Mouse (Mus musculus) urinary bladder, postnatal 10 days (tissue): ENCODE data around the gene Gltp.

Experiments used
- DNase-seq: peaks from one replicate; pipeline ENCODE4 v3.0.0; 2022; ENCODE audit warnings: low spot score

Gltp gene

DNA sequence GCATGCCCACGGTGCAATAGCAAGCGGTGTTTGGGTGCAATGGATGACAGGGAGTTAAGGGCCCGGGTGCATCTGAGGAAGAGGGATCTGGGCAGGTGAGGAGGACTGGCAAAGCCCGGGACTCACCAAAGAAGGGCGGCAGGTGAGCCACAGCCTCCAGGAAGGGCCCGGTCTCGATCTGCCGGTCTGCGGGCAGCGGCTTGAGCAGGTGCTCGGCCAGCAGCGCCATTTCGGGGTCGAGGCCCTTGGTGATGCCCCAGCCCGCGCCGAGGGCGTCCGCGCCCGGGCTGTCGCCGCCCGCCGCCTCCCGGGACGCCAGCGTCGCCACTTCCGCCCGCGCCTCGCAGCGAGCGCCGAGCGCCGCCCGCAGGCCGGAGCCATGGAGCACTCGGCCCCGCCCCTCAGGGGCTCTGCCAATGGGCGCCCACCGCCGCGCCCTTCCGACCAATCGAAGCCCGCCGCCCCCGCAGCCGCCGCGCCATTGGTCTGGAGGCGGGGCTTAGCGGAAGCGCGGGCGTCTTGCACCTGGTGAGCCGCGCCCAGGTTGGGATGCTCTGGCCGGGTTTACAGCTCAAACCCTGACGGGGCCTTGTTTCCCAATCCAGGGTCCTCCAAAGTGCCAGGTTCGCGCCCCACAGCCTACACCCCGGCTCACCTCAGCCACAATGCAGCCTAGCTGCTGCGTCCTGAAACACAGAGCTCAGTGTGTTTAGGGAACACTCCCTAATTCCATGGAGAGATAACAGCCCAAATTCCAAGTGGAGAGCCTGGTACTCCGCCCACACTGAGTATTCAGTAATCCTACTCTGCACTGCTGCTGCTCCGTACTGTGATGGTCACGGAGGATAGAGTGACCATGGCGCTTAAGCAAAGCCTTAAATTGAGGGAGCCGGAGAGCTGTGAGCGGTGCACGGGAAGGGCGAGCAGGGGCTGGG, at the start of gene Gltp:
TSS of gene Gltp (minus strand) at position 352 of the 935 bp plus-strand sequence.
- peak; percentile 52 for DNase-seq

DNA sequence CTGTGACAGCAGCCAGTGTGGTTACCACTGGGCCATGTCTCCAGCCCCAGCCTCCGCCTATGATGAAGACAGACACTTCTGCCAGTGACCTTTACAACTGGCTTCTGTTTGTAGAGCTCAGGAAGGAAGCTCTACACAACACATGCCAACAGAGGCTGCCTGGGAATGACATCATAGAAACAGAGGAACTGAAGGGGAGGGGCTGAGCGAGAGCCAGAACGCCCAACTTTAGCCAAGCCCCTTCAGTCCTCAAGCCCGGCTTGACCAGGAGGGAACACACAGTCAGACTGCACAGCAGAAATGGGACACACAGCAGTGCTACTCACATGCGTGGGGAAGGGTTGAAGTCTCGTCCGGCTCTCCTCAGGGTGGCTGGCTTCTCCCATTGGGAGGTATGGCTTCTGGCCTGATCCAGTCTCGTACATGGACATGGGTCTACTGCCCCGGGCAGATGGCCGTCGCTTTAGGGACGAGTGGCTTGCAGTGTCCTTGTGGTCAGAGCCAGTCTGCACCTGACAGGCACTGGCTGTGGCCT, 48.0 kb upstream of the Gltp start:
- DNase-seq = no peak

DNA sequence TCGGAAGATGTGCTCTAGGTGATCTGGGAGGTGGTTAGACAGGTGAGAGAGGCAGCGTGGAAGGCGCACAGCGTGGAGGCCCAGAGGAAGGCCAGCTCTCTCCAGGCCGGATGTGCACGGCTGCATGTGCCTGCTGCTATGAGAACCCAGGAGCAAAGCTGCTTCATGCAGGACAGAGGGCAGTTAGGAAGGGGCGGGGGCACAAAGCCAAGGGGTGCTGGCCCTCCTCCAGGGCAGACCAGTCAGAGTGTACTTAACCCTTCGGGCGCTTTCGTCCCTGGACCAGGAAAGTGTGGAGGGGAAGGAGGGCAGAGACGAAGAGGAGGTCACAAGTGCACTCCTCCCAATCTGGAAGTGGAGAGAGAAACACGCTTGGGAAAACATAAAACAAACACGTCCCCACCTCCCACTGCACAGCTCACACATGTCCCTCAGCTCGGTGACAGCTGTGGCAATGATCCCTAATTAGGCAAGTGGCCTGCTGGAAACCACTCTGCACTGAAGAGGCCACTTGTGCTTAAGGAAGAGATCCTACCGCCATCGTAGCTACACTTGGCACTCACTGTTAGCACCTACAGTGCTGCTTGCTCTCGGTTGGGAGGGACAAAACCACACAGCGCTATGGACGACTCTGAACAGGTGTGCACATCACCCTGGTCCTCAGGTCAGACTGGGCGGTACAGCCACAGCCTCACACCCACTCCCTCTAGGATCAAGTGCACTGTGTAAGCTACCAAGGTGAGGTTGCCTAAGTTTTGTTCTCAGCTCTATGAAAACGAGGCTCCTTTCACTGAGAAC, 46.5 kb upstream of the Gltp start:
- DNase-seq = no peak

DNA sequence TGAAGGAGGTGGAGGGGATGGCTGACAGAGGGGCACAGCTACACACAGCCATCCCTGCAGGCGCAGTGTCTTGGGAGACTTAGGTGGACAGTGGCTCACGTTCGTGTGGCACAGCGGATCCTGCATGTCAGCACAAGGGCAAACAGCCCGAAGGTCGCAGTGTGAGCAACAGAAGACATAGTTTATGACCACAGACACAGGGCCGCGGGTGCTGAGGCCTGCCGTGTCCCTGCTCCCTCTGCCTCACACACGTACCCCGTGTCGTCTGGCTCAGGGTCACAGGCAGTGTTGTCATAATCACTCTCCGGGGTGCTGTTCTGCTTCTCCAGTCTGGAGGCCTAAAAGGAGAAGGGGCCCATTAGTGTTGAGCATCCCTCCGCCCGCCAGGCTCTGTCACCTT, 42.8 kb upstream of the Gltp start:
- DNase-seq = no peak

DNA sequence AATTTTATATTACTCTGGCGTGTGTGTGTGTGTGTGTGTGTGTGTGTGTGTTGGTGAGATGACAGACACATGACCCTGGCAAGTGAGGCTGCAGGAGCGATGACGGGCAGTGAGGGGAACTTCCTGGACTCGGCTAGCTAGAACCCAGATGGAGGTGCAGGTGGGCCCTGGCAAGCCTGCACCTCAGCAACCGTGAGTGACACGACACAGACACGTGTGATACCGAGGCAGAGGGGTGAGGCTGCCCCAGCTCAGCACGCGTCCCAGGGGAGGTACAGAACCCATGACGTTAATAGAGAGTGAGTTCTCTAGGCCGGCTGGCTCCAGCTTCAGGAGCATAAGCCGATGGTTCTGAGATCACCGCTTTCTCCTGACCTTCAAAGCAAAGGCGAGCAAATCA, 41.2 kb upstream of the Gltp start:
- DNase-seq = no peak

DNA sequence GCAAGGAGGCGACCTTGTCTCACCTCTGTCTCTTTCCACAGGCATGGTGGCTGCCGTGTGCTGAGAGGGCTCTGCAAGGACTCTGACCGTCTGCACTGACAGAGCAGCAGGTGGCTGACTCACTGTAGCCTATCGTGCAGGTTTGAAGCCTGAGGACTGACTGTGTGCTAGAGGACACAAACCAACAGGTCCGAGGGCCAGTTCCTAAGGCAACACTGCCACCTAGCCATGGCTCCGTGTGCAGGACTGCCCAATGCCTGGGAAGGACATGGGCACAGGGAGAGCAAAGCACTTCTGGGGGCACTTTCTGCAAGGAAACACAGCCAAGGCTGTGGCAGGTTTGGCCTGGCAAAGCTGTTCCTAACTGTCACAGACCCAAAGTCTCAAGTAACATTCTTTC, 40.7 kb upstream of the Gltp start:
- no peak for DNase-seq

DNA sequence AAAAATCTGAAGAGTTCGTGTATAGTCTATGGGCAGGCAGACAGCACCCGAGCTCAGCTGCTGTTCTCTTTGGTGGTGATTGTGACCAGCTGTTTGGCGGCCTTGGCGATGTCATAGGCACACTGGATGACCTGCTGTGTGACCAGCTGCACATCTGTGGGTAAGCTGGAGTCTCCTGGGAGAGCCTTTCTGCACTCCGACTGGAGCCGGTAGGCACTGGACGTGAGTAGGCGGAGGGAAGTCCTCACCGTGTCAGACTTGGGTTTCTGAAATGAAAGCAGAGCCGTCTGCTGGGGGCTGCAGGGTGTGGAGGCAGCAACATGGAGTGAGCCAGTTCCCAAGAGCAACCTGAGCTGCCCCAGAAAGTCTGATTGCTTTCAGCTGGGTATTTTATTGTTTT, 39.3 kb upstream of the Gltp start:
- no peak for DNase-seq

DNA sequence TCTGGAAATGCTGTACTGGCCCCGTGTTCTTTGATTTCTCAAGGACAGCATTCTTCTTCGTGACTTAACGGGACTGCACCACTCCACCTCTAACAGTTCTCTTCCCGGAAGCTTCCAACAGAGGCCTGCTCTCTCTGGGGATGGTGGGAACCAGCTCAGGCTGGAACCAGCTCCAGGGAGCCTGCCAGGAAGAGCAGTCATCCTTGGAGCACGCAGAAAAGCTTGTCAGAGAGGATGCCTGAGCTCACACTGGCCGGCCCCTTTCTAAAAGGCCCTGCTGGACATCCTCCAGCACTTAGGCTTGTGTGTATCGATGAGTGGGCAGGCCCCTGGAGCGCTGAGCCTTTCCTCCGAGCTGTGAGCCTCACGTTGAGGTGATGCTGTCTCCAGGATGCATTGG, 37.4 kb upstream of the Gltp start:
- no peak for DNase-seq

DNA sequence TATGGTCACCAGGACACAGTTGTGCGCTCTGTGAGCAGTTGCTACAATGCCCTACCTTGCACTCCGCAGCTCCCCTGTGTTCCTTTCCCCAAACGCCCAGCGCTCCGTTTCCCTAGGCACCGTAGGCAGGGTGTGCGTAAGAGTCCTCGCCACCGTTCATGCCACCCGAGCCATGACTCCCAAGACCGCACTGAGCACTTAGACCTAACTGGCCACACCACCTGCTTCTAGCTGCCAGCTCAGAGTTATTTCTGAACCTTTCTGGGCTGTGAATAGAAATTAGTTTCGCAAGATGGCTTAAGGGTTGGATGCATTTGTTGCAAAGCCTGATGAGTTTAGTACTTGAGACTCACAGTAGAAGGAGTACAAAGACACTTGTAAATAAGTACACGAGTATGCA, 32.1 kb upstream of the Gltp start:
- DNase-seq = no peak

DNA sequence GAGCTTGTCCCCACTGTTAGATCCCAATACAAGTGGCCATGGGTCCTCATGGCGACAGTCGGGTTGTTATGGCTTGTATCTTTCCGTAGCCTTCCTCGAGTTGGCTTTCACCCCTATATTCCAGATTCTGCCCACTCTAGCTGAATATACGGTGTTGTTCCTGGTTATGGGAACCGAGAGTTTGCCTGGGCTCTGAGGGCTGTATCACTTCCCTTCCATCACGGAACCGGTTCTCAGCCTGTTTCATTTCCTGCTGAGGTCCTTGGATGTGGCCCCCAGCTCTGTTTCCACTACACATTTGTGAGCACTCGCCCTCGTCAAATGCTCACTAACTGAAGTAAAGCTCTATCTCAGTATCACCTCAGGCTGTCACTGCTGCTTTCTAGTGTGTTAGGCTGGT, 31.2 kb upstream of the Gltp start:
- no peak for DNase-seq

DNA sequence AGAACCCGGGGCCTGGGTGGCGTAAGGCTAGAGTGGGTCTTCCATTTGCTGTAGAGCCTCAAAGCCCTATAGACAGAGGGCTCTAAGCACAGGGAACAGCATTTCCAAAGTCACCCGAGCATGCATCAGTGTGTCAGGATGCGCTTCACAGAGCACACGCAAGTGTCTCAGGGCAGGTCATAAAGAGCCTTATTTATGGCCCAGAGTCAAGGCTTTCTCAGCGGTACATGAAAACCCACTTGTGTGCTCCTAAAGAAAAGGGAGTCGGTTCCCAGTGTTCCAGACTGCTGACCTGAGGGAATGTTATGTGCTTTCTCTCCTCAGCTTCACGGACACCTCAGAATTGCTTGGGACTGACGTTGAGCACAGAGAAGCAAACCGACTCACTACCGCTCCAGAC, 30.0 kb upstream of the Gltp start:
- no peak for DNase-seq

DNA sequence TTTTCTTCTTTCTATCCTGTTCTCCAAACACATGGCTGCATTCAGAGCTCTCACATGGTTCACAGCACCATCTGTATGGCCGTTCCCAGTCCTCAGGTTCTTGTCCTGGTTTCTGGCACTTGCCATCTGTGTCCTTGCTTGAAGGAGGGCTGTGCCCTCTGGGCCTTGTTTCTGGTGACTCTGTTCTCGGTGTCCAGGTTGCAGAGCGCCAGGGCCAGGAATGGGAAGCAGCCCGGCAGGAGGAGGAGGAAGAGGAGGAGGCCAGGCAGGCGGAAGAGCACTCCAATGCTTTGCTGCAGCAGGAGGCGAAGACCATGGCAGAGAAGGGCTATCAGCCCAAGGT, 29.1 kb upstream of the Gltp start:
- no peak for DNase-seq

DNA sequence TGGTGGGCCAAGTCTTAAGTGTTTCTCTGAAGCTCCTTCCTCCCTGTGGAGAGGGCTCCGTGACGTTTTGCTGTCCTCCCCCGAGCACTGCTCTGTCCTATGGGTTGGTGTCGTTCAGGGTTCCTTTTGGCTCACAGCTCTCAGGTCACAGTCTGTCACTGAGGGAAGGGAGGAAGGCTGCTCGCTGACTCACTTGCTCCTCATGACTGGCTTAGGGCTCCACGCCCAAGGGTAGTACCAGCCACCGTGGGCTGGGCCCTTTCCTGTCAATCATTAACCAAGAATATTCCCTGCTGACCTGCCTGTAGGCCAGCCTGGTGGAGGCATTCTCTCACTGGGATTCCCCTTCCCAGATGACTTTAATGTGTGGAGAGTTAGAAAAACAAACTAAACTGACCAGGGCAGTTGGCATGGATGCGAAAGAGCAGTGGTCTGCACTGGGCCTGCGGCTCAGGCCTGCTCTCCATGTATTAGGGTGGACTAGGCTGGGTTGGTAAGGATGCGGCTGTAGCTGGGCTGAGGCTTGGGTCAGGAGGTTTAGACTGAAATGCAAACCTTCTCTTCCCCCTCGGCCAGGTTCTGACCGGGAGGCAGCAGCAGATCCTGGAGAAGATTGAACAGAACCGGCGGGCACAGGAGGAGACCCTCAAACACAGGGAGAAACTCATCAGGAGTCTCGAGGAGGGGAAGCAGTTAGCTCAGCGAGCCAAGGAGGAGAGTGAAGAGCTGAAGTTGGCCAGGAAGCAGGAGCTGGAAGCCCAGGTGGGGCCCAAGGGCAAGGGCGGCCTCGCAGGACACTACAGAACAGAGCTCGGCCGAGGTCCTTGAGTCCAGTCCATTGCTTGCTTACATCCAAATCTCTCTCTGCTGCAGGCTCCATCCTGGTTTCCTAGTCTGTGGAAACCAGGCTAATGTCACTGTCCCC, 28.5 kb upstream of the Gltp start:
- no peak for DNase-seq

DNA sequence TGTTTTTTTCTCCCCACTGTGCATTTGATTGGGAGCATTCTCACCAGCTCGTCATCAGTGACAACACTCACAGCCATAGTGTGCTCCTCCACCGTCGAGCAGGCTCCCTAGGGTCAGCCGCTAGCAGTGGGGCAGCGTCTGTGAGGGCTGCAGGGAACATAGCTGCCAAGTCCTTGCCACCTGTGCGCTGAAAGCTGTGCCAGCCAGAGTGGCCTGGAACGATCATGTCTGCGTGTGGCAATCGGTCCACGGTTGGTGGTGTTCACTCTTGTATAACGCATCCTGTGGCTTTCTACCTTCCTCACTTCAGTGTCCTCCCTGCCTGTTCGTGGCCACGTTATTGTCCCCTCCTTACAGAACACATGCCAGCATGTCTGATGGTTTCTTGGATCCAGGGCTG, 27.7 kb upstream of the Gltp start:
- DNase-seq = no peak

DNA sequence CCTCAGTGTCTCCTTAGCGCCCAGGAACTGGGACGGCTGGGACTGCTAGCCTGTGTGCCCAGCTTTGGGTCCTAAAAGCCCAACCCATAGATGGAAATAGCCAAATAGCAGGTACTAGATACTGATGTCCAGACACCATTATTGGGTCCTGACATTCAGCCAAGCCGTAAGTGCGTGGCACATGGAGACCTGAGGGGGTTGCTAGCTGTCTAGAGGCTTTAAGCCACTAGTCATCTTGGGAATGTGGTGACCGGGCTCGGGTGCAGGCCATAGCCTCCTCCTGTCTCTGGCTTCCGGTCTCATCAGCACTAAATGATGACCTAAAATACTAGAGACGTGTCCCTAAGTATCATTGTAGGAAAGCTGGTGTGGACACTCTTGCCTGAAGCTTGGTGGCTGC, 27.2 kb upstream of the Gltp start:
- DNase-seq = no peak

DNA sequence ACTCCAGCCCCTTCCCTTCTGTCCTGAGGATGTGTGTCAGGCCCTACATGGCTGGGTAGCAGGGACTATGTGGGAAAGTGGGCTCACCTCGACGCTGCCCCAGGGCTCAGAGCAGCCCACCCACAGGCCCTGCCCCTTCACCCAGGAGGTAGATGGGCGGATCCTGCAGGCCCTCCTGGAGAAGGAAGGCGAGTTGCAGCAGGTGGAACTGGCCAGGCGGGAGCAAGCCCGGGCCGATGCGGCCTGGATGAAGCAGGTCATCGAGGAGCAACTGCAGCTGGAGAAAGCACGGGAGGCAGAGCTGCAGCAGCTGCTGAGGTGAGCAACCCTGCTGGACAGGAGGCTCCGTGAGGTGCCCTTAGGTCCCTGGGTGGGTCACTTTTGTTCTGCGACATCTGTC, 26.5 kb upstream of the Gltp start:
- DNase-seq = no peak

DNA sequence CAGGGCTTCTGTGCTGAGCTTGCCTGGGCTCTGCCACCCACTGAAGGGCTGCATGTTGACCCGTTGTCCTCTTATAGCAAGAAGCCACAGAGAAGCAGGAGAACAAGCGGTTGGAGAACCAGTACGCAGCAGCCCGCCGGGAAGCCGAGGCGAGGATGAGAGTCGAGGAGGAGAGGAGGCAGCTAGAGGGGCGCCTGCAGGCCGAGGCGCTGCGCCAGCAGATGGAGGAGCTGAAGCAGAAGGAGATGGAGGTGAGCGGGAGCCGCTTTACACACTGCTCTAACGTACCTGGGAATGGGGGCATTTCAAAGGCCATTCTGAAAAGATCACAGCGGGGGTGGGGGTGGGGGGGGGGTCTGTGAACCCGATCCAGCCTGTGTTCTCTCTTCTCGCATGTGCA, 23.8 kb upstream of the Gltp start:
- DNase-seq = no peak

DNA sequence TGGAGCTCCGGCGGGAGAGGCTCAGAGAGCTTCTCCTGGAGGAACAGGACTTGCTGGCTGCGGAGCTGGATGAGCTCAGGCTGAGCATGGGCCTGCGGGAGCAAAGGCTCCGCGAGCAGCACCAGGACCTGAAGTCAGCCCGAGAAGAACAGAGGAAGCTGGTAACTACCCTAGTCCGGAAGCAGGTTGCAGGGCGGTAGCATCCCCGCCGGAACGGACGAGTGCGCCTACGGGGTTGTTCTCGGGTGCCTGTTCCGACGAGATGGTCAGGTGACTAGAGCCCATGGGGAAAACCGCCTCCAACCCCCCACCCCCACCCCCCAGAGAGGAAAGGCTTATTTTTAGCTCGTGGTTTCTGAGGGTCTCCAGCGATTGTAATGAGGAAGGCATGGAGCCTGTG, 18.6 kb upstream of the Gltp start:
- no peak for DNase-seq

DNA sequence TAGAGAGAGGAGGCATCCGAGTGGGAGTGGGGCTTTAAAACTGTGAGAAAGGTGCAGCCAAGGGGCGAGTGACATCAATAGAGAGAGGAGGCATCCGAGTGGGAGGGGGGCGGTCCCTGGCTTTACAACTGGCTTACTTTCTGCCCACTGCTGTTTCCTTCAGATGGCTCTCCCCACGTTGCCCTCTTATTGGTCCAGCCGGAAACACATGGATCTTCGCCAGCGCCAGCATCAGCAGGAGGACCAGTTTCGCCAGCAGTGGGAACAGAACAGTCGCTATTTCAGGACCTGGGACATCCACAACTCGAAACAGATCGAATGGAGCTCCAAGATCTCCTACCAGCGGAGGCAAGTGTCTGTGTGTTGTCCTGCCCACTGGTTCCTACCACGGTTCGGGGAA, 17.7 kb upstream of the Gltp start:
- DNase-seq = no peak

DNA sequence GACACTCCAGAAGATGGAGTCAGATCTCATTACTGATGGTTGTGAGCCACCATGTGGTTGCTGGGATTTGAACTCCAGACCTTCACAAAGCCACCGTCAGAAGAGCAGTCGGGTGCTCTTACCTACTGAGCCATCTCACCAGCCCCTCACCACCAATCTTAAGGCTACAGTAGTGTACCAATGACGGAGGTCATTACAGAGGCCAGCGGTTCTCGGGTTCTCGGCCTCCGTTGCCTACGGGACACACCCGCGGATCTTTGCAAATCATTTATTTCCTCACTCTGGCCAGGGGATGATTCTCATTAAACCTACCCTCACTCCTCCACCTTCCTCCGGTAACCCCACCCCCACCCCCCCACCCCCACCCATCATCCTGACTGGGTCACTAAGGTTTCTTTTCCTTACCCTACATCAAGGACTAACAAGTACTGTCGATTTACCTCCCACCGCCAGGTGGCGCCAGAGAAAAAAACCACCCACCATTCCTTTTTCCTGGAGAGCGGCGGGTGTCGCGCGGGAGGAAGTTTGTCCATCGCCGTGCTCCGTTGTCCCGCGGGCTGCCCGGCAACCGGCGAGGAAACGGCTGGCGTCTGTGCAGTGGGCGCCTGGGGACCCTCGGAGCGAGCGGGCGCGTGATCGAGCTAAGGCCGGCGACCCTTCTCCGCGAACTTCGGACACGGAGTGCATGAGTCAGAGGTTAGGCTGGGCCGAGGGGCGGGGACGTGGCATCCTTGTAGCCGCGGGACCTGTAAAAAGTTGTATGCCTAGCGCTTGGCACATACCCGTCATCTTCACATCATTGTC, 16.7 kb upstream of the Gltp start, which contains the start of gene Tchp:
TSS of gene Tchp (plus strand) at position 496 of the 804 bp plus-strand sequence.
- peak; percentile 87 for DNase-seq
